Mouse (Mus musculus) brain, embryonic 18.5 days (tissue): ENCODE results near the gene Pdzk1ip1.

Experiments used
- DNase-seq: peaks from one replicate; pipeline ENCODE4 v3.0.0-alpha.2; 2012; ENCODE audit warnings: low read depth, low spot score

Pdzk1ip1 gene

GRCm38 (mm10) chr4:115088611-115089338 is at the start of gene Pdzk1ip1:
Pdzk1ip1 (plus strand) TSS chr4:115088708.
- DNase-seq: no peak

DNA sequence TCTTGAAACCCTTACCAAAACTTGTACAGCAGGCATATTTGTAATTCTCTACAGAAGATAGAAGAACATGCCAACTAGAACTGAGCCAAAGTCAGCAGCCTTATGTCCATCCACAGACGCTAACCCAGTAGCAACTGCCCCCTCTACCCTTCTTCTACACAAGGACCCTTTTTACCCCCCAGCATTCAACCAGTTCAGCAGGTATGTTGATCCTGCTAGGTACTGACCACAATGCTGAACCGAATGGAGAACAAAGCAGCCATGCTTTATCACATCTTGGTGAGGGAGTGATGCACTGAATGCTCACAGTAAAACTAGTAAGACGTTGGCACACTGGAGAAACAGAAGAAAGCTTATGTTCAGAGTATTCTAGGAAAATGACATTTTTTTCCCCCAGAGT is 42.9 kb upstream of the Pdzk1ip1 start:
- DNase-seq: no peak

GRCm38 (mm10) chr4:115047750-115048149 is 40.8 kb upstream of the Pdzk1ip1 start:
- no peak for DNase-seq

GRCm38 (mm10) chr4:115048190-115048589 is 40.3 kb upstream of the Pdzk1ip1 start:
- DNase-seq: no peak

DNA sequence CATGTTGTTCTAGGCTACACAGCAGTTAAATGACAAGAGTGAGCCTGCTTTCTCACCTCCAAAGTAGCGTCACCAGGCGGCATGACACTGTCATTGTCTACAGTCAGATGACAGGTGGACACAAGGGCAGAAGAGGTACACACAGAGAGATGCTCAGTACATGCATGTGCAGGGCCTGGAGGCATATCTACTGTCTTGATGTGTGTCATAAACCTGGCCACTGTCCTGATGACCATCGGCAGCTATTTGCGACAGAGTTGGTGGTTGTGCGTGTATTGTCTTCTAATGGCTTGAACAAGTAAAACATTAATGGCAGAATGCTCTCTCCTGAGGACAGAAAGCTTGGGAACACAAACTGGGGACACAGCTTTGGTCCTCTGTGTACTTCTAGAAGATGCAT is 37.3 kb upstream of the Pdzk1ip1 start:
- DNase-seq: no peak

DNA sequence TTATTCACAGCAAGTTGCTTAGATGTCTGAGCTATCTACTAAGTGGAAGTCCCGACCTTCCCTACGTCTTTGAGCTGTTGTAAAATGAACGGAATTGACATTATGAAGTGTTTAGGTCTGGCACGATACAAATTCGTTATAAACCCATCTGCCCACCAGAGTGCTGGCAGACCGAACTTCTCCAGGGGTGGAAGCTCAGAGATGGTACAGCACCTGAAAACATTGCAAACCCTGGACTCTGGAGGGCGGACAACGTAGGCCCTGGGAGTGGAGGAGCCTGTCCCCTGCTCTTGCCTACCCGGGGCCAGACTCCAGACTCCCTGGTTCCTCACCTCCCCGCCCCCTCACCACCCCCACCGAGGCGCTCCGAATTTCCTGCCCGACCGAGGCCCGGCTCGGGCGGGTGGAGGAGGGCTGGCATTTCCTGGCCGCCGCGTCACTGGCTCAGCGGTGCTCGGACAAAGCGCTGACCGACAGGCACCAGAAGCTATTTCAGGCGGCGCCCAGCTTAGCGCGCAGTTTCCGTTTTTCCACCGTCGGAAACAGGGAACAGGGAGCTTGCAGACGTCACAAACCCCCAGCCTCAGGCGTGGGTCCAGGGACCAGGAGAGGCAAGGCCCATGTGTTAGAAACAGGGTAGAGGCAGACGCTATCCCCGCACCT is 36.0 kb upstream of the Pdzk1ip1 start:
- no peak for DNase-seq

DNA sequence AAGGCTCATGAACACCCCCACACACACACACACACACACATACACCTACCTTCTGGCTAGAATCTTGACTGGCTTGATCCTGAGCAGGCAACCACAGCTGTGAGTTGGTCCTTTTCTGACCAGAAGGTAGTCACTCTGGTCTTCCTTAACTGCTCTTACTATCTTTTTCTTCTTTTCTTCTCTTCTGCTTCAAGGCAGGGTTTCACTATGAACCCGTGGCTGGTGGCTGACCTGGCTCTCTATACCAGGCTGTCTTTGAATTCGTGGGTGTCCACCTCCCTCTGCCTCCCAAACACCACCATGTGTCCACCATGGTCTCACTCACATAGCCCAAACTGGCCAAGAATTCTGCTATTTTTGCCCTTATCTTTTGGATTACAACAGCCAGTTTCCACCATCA is 33.5 kb upstream of the Pdzk1ip1 start:
- DNase-seq: no peak

GRCm38 (mm10) chr4:115055691-115056090 is 32.8 kb upstream of the Pdzk1ip1 start:
- DNase-seq: no peak

- DNase-seq: no peak
Measured at GRCm38 (mm10) chr4:115056371-115056920, 32.1 kb upstream of the Pdzk1ip1 start, which contains the start of gene Tal1. Tal1 (plus strand) TSS chr4:115056426.

DNA sequence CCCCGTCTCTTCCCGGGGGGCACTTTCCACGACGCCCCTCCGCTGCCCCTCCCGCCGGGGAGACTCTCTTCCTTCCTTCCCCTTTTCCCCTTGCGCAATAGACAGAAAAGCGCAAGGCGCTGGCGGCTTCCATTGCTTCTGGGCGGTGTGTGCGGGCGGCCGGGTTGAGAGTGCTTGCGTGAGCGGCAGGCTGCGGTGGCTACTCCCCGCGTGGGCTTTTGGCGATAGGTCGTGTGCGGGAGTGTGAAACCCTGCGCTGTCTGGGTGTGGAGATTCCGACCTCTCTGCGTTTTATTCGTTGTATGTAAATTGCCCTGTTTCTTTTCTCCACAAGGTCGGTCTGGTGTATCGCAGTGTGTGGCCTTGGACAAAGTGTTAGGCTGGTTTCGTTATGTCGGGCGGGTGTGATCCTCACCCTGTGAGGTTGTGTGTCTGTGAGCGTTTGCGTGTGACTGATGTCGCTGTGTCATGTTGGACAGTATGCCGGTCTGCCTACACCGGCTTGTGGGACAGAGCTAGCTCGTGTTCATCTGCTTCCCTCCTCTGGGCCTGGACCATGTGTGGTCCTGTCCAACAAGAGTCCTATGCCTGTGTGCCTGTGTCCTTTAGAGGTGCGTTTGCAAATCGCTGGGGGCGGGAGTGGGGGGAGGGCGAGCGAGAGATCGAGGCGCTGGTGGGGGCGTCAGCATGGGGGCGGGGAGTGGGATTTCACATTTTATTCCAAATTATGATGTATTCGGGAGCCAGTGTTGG is 31.4 kb upstream of the Pdzk1ip1 start:
- no peak for DNase-seq

DNA sequence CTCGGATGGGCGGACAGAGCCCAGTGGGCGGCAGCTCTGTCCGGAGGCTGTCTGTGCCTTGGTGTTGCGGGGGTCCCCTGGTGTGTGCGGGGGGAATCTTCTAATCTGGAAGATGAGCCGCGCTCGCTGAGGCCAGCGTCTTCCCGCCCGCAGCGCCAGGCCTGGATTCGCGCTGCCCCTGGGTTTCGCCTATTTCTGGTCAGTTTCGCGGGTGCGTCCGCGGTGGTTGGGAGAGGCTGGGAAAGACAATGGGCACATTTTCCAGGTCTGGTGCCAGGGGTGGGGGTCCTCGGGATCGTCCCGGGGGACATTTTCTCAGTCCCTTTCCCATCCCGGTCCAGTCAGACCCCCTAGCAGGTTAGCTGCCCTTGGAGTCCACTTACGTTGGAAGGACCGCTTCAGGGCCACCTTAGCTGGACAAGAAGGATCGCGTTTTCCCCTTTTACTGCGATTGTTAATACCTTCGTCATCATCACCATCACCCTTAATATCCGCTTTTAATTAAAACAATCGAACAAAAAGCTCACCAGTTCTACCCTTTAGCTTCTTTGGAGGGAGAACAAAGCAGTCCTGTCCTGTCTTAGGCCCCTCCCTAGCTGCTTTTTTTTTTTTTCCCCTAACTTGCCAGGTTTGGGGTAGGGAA is 30.7 kb upstream of the Pdzk1ip1 start:
- no peak for DNase-seq

DNA sequence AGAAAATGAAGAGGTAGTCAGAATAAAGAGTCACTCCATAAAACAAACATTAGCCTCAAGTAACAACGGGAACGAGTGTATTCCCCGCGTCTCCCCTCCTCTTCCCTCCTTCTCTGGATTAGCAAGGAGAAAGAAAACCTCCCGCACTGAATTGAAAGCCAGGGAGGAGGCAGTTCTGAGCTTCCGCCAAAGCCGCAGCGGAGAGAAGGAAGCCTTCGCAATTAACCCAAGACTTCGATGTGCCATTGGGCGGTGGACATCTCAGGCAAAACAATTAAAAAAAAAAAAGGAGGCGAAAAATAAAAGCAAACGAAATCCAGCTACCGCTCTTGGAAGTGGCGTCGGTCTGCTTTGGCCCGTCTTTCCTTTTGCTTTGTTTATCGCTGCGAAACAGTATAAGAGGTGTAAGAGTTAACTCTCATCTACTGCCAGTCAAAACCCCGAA is 30.2 kb upstream of the Pdzk1ip1 start:
- no peak for DNase-seq

DNA sequence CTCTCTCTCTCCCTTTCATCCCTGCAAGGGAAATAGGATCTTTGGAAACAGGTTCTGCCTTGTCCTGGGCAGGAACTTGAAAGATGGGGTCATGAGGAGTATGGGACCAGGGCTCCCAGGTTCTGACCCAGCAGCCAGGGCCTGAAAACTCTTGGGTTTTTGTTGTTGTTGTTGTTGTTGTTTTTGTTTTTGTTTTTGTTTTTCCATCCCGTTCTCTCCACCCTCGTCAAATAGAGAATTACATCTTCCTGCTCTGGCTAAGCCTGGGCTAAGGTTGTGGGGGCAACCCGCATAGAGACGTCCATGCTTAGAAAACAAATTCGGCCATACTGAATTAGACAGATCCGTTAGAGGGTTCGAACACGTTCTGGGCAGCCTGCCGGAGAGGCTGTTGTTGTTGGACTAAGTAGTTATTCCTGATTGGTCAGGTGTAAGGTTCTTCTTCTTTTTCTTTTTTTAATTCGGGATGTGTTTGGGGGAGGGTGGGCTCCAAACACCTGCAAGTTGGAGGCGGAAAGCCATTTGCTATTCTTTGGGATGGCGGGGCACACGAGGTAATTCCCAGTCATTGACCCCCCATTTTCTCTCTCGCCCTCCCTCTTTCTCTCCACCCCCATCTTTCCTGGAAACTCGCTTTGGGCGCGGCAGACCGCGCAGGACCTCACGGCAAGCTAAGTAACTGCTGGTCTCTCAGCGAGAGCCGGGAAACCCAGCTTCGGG is 29.5 kb upstream of the Pdzk1ip1 start:
- no peak for DNase-seq

DNA sequence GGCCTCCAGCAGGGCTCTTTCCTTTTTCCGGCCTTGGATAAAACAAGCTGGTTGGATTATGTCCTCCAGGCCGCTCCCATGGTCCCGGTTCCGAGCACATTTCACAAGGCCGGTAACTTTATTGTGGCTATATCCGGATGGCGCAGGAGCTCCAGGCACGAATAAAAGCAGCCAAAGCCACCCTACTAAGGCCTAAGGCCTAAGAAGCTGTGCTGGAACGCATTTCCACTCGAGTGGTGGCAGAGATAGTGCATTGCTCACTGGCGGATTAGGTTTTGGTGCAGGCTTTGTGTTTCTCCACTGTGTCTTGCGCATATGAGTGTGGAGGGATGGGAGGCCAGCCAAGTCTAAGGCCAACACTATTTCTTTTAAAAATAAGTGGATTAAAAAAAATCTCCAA is 28.6 kb upstream of the Pdzk1ip1 start:
- no peak for DNase-seq

GRCm38 (mm10) chr4:115060753-115061152 is 27.8 kb upstream of the Pdzk1ip1 start:
- DNase-seq: no peak

DNA sequence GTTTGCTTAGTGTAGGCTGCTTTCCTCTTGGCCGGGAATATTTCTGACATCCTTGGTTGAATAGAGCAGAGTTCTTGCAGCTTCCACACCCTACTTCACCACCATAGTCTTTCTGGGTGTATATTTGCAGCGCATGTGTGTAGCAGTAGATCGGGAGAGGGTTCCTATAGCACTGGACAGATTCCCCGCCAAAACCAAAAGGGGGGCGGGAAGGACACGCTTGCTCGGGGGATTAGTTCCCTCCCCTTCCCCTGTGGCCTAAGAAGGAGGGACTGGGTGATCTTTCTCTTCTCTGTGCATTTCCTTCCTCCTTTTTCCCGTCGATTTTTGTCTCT is 26.0 kb upstream of the Pdzk1ip1 start:
- no peak for DNase-seq

GRCm38 (mm10) chr4:115062875-115063517 is 25.5 kb upstream of the Pdzk1ip1 start:
- DNase-seq: no peak

- no peak for DNase-seq
Measured at GRCm38 (mm10) chr4:115063518-115064239, 24.8 kb upstream of the Pdzk1ip1 start.

DNA sequence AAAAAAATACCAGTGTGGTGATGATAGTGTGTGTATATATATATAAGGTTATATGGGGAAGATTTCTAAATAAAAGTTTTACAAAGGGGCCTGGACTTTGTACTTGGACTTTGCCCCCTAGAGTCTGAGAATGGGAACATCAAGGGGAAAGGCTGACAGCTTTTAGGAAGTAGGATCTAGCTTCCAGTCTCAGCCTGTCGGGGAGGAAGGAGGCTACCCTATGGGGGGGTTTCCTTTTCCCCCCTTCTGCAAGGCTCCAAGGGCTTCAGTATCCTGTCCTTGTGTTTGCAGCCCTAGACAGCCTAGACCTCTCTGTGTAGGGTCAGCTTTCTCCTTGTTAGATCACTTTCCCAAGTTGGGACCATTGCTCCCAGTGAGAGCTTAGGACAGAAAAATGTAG is 16.8 kb upstream of the Pdzk1ip1 start:
- no peak for DNase-seq

DNA sequence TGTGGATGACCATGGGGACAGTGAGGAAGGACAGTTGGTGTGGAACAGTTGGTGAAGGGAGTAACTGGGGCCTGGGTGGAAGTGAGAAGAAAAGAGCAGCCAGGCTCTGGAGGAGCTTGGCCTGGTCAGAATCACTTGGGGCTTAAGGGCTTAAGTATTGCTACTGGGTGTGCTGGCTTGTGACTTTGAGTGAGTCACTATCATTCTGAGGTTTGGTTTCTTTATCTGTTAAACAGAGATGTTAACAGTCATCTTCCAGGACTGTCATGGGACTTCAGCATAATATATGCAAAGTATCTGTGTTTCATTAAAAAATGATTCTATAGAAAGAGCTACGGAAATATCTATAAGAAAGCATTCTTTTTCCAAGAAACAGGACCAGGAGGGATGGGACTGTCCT is 13.7 kb upstream of the Pdzk1ip1 start:
- DNase-seq: no peak
